In the genomic region with DNA sequence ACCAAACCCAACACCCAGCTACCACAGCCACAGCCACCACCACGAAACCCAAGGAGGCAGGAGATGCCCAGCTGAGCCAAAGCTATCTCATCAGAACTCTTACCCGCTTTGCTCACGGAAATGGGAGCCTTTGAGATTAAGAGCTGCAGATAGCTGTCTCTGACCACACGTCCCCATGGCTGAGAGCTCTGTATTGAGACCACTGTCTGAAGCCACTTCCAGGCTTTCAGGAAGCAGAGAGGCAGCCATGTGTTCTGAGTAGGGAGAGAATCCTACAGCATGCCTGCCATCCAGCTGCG, we compare ENCODE assay signal across 17 mouse cellular contexts. TPM values are rescaled to one million over a fixed set of nuclear protein-coding genes. Genes with fewer than 3 reads are reported as not detected.
DNase-seq lines count a peak whose midpoint lies in the region; ATAC-seq and TF ChIP-seq lines count a peak whose summit lies in the region.
"Had no signal": no experiment of that assay in that cellular context is flagged by ENCODE, and none has a peak within 500 bp of the region (broad histone marks: within the 10 kb centered on the region; RNA-seq: fewer than 3 reads in every experiment).

No protein-coding gene starts in this region.

- H3K9me3 ChIP-seq in heart, embryonic 14.5 days (ENCODE audit: control insufficient read depth, low read length), result no peaks in the 10 kb centered on the region
- no peaks in the 10 kb centered on the region for H3K9me3 ChIP-seq in lung, embryonic 15.5 days
- H3K9me3 ChIP-seq: hindbrain, embryonic 12.5 days; midbrain, embryonic 10.5 days; neural tube, embryonic 13.5 days had no signal

- no peak for DNase-seq in heart, adult 2 months
- no peak for DNase-seq in lung, postnatal 14 days
- no peak for DNase-seq in frontal cortex, postnatal 25 days (ENCODE audit: low spot score in 2 of 2)
- no peak for DNase-seq in adrenal gland, postnatal 25 days
- DNase-seq: adrenal gland, adult 8-10 months; cerebellum, adult 8-10 months; gastrocnemius, postnatal 25 days; kidney, postnatal 36 days; liver, postnatal 0 days had no signal

- H3K4me2 ChIP-seq in heart, embryonic 14.5 days (ENCODE audit: low read length), result no peak overlapping the region
- H3K4me2 ChIP-seq in lung, embryonic 15.5 days, result no peak overlapping the region
- H3K4me2 ChIP-seq: hindbrain, embryonic 12.5 days; neural tube, embryonic 13.5 days had no signal

- no peaks in the 10 kb centered on the region for H3K79me2 ChIP-seq in heart, adult 2 months (replicated peaks; ENCODE audit: control insufficient read depth, insufficient read depth, low read length)

- ATAC-seq in heart, embryonic 14.5 days (ENCODE audit: insufficient number of reproducible peaks, insufficient read depth, low FRiP score, low read depth), result no peak
- ATAC-seq in lung, embryonic 15.5 days (ENCODE audit: borderline replicate concordance, extremely low read depth, low FRiP score, low TSS enrichment), result no peak
- peak; percentile 36 to 49; a peak in 2 of 4 replicates for ATAC-seq in hematopoietic stem cell, adult 5-6 weeks (replicated peaks in 1 of 2; ENCODE audit: insufficient read depth in 1 of 2, low FRiP score in 2 of 2, low TSS enrichment in 1 of 2, low read depth in 1 of 2, poor library complexity in 2 of 2, severe bottlenecking in 2 of 2)
- ATAC-seq: CD4-positive, CD25-positive, alpha-beta regulatory T cell, adult 4 months; intestine, postnatal 0 days; liver, postnatal 0 days had no signal

- TF ChIP-seq EP300 in heart, adult 2 months (IDR thresholded peaks at IDR 0.05; ENCODE audit: insufficient read depth, low read depth, low read length), result no peak

- no peak overlapping the region for H3K9ac ChIP-seq in heart, embryonic 14.5 days (ENCODE audit: low read length)
- H3K9ac ChIP-seq in heart, adult 2 months (ENCODE audit: low read depth, low read length), result no peak overlapping the region
- H3K9ac ChIP-seq in lung, embryonic 15.5 days, result no peak overlapping the region
- H3K9ac ChIP-seq: hindbrain, embryonic 12.5 days; liver, postnatal 0 days; neural tube, embryonic 13.5 days had no signal

- no peak overlapping the region for H3K4me3 ChIP-seq in heart, embryonic 14.5 days (ENCODE audit: control insufficient read depth in 1 of 2, insufficient read depth in 1 of 2, low read depth in 1 of 2, low read length in 2 of 2)
- no peak overlapping the region for H3K4me3 ChIP-seq in heart, adult 2 months
- H3K4me3 ChIP-seq in lung, embryonic 15.5 days, result no peak overlapping the region
- H3K4me3 ChIP-seq: hindbrain, embryonic 12.5 days; midbrain, embryonic 10.5 days; neural tube, embryonic 13.5 days had no signal

- H3K36me3 ChIP-seq in heart, embryonic 14.5 days (ENCODE audit: control insufficient read depth, insufficient read depth, low read length), result peaks cover 98% of the 10 kb centered on the region
- H3K36me3 ChIP-seq in heart, adult 2 months (ENCODE audit: control insufficient read depth, insufficient read depth, low read length), result peaks cover 25% of the 10 kb centered on the region
- H3K36me3 ChIP-seq in lung, embryonic 15.5 days, result no peaks in the 10 kb centered on the region
- H3K36me3 ChIP-seq: hindbrain, embryonic 12.5 days; midbrain, embryonic 10.5 days; neural tube, embryonic 13.5 days had no signal

- TF ChIP-seq CTCF in heart, adult 2 months (IDR thresholded peaks at IDR 0.05), result no peak

- intact Hi-C loops in heart, adult 2 months (cut with DNase I), result loop anchor here (5.0 kb wide), 1 partner anchor 33 kb away; no protein-coding TSS in a partner anchor

- TF ChIP-seq POLR2A in heart, adult 2 months (IDR thresholded peaks at IDR 0.05; ENCODE audit: insufficient read depth, low read depth, low read length), result no peak

- H3K27me3 ChIP-seq in heart, embryonic 14.5 days (ENCODE audit: control insufficient read depth, insufficient read depth, low read length), result no peaks in the 10 kb centered on the region
- no peaks in the 10 kb centered on the region for H3K27me3 ChIP-seq in heart, adult 2 months (ENCODE audit: control insufficient read depth, insufficient read depth, low read length)
- H3K27me3 ChIP-seq in lung, embryonic 15.5 days, result no peaks in the 10 kb centered on the region
- H3K27me3 ChIP-seq: hindbrain, embryonic 12.5 days; neural tube, embryonic 13.5 days had no signal

- 44% methylated on average over 5 of the region's 5 CpGs for WGBS in heart, embryonic 14.5 days
- whole genome bisulfite sequencing in heart, adult 2 months, result 43% methylated on average over 5 of the region's 5 CpGs
- 62% methylated on average over 5 of the region's 5 CpGs for WGBS in lung, embryonic 15.5 days

- peaks cover 16 to 34% of the 10 kb centered on the region in 2 experiments for H3K4me1 ChIP-seq in heart, embryonic 14.5 days (ENCODE audit: control insufficient read depth in 2 of 2, insufficient read depth in 2 of 2, low read length in 2 of 2)
- peaks cover 12% of the 10 kb centered on the region for H3K4me1 ChIP-seq in heart, adult 2 months (ENCODE audit: control insufficient read depth, insufficient read depth, low read length)
- H3K4me1 ChIP-seq in lung, embryonic 15.5 days, result peaks cover 10% of the 10 kb centered on the region; the same call in 1 of the 2 replicates

- H3K27ac ChIP-seq in heart, embryonic 14.5 days (replicated peaks in 1 of 2; ENCODE audit: control insufficient read depth in 1 of 2, insufficient read depth in 1 of 2, low read depth in 2 of 2, low read length in 2 of 2), result peak overlapping the region; percentile 6 to 55
- H3K27ac ChIP-seq in heart, adult 2 months, result no peak overlapping the region
- H3K27ac ChIP-seq in lung, embryonic 15.5 days, result 0 out of 2 replicates have a peak overlapping the region, but pooled peaks have one; percentile 14
- H3K27ac ChIP-seq: hindbrain, embryonic 12.5 days; midbrain, embryonic 10.5 days; neural tube, embryonic 13.5 days had no signal

RNA-seq across cellular contexts. Expression of a gene that starts 37.9 kb away (rescaled TPM):
- 746 and 761 TPM in 2 replicates for polyA plus RNA-seq in heart, embryonic 14.5 days (2014; fragmentation: Nextera tagmentation; extraction: Ambion mirVana)
- 1,000 to 10,000 TPM in 1 of 2 experiments, 100 to 1,000 TPM in 1; 822 to 1,002 TPM for total RNA-seq in heart, adult 2 months (2021)
- polyA plus RNA-seq in heart, adult 2 months (2012; rRNA removed), result 617 and 695 TPM in 2 replicates
- 673 and 708 TPM in 2 replicates for polyA plus RNA-seq in lung, embryonic 15.5 days (2015; fragmentation: Nextera tagmentation; extraction: Ambion mirVana)
- 130 and 159 TPM in 2 replicates for total RNA-seq in hematopoietic stem cell, adult 5-6 weeks (2017)
- 231 and 295 TPM in 2 replicates for total RNA-seq in adrenal gland, postnatal 25 days (2021)

RNA-seq across cellular contexts. Expression of a gene that starts 38.1 kb away (rescaled TPM):
- 273 and 300 TPM in 2 replicates for polyA plus RNA-seq in heart, embryonic 14.5 days (2014; fragmentation: Nextera tagmentation; extraction: Ambion mirVana)
- 1,000 to 10,000 TPM in 1 of 2 experiments, 100 to 1,000 TPM in 1; 865 to 1,030 TPM for total RNA-seq in heart, adult 2 months (2021)
- 222 and 381 TPM in 2 replicates for polyA plus RNA-seq in heart, adult 2 months (2012; rRNA removed)
- 9.0 and 10.9 TPM in 2 replicates for polyA plus RNA-seq in lung, embryonic 15.5 days (2015; fragmentation: Nextera tagmentation; extraction: Ambion mirVana)
- 1.8 and 2.0 TPM in 2 replicates for total RNA-seq in hematopoietic stem cell, adult 5-6 weeks (2017)
- total RNA-seq in adrenal gland, postnatal 25 days (2021), result 2.9 and 4.6 TPM in 2 replicates

Comparison
In these comparisons a context has a peak if more than half of its experiments do, and no peak if none do; other contexts are left out.
1. ATAC-seq: peak in hematopoietic stem cell, adult 5-6 weeks (2 of 2); none in heart, embryonic 14.5 days (single experiment) and lung, embryonic 15.5 days (single experiment).
2. RNA of a gene that starts 38.1 kb away (total RNA-seq): 865 to 1,030 TPM in heart, adult 2 months; 2.9 to 4.6 TPM in adrenal gland, postnatal 25 days and 1.8 to 2.0 TPM in hematopoietic stem cell, adult 5-6 weeks; every median in the first group is over 100 times any median in the second.